Comparison of ENCODE assay signal across 23 mouse cellular contexts in the genomic region with DNA sequence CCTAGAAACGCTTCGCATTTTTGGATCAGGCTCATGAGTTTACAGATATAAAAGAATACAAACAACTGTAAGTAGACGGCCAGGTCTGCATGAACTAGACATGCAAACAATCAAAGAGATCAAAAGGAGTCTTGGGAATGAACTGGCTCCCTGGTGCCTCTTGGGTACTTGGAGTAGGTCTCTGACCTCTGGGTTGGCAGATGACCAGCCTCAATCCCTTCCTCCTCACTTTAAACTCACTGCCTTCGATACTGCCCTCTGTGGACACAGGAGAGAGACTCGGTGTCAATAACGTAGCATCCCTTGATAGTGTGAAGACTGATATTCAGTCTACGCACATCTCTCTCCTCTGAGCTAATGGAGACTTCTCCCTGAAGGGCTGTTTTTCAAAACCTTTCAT. TPM values are rescaled to one million over a fixed set of nuclear protein-coding genes. Genes with fewer than 3 reads are reported as not detected.
DNase-seq lines count a peak whose midpoint lies in the region; ATAC-seq lines count a peak whose summit lies in the region.
"Had no signal": no experiment of that assay in that cellular context is flagged by ENCODE, and none has a peak within 500 bp of the region (broad histone marks: within the 10 kb centered on the region; RNA-seq: fewer than 3 reads in every experiment).

No protein-coding gene starts in this region.

- no peaks in the 10 kb centered on the region for H3K9me3 ChIP-seq in kidney, embryonic 15.5 days (replicated peaks)
- H3K9me3 ChIP-seq: embryonic facial prominence, embryonic 12.5 days; embryonic facial prominence, embryonic 15.5 days; hindbrain, embryonic 12.5 days had no signal

- H3K4me1 ChIP-seq in kidney, embryonic 15.5 days: peaks cover 3% of the 10 kb centered on the region; the same call in 1 of the 2 replicates
- H3K4me1 ChIP-seq: embryonic facial prominence, embryonic 12.5 days; embryonic facial prominence, embryonic 15.5 days; hindbrain, embryonic 12.5 days had no signal

- no peak for ATAC-seq in kidney, embryonic 15.5 days (replicated peaks; ENCODE audit: low FRiP score)
- ATAC-seq in CD4-positive, CD25-positive, alpha-beta regulatory T cell, adult 4 months: no peak
- ATAC-seq: forebrain, embryonic 14.5 days; forebrain, postnatal 0 days had no signal

- no peaks in the 10 kb centered on the region for H3K27me3 ChIP-seq in kidney, embryonic 15.5 days
- H3K27me3 ChIP-seq: embryonic facial prominence, embryonic 12.5 days; embryonic facial prominence, embryonic 15.5 days; hindbrain, embryonic 12.5 days had no signal

- WGBS in kidney, embryonic 15.5 days: 73% methylated on average over 7 of the region's 7 CpGs

- no peak overlapping the region for H3K9ac ChIP-seq in kidney, embryonic 15.5 days
- H3K9ac ChIP-seq: embryonic facial prominence, embryonic 12.5 days; embryonic facial prominence, embryonic 15.5 days; forebrain, postnatal 0 days; hindbrain, embryonic 12.5 days had no signal

- DNase-seq in kidney, adult 18-20 months: peak; percentile 29
- no peak for DNase-seq in kidney, postnatal 10 days
- peak; percentile 62 for DNase-seq in kidney, adult 9 months
- DNase-seq in kidney, postnatal 14 days: peak; percentile 22
- peak; percentile 53 to 60 for DNase-seq in kidney, postnatal 36 days
- DNase-seq: adrenal gland, adult 2 months; adrenal gland, postnatal 14 days; B cell, adult 2 months; cerebellum, adult 11 months; cerebellum, adult 2 months; cerebellum, adult 9-11 months; cerebellum, postnatal 25 days; forebrain, postnatal 0 days; gastrocnemius, adult 2 months; gastrocnemius, postnatal 14 days; heart, adult 11 months had no signal

- H3K27ac ChIP-seq in kidney, embryonic 15.5 days: no peak overlapping the region
- H3K27ac ChIP-seq: embryonic facial prominence, embryonic 12.5 days; embryonic facial prominence, embryonic 15.5 days; gastrocnemius, adult 2 months; hindbrain, embryonic 12.5 days had no signal

- H3K36me3 ChIP-seq in kidney, embryonic 15.5 days: no peaks in the 10 kb centered on the region
- H3K36me3 ChIP-seq: embryonic facial prominence, embryonic 12.5 days; embryonic facial prominence, embryonic 15.5 days; hindbrain, embryonic 12.5 days had no signal

- H3K4me3 ChIP-seq in kidney, embryonic 15.5 days (replicated peaks): no peak overlapping the region
- H3K4me3 ChIP-seq: embryonic facial prominence, embryonic 12.5 days; embryonic facial prominence, embryonic 15.5 days; gastrocnemius, adult 2 months; hindbrain, embryonic 12.5 days had no signal

- no peak overlapping the region for H3K4me2 ChIP-seq in kidney, embryonic 15.5 days
- H3K4me2 ChIP-seq: embryonic facial prominence, embryonic 12.5 days; embryonic facial prominence, embryonic 15.5 days; heart, embryonic 11.5 days; hindbrain, embryonic 12.5 days had no signal

RNA-seq across cellular contexts. Expression of a gene that starts 35.4 kb away (rescaled TPM):
- polyA plus RNA-seq in kidney, embryonic 15.5 days (2015; fragmentation: Nextera tagmentation; extraction: Ambion mirVana): 77.8 and 84.1 TPM in 2 replicates
- 1 to 10 TPM in 1 of 2 experiments, under 1 TPM in 1; 0.62 to 1.1 TPM for polyA plus RNA-seq in CD4-positive, CD25-positive, alpha-beta regulatory T cell, adult 4 months (2017; shearing (Covaris generic))

RNA-seq across cellular contexts. Expression of a gene that starts 37.9 kb away (rescaled TPM):
- polyA plus RNA-seq in kidney, embryonic 15.5 days (2015; fragmentation: Nextera tagmentation; extraction: Ambion mirVana): 10.2 and 11.7 TPM in 2 replicates
- 1 to 10 TPM in 1 of 2 experiments, under 1 TPM in 1; 0.74 to 1.8 TPM for polyA plus RNA-seq in CD4-positive, CD25-positive, alpha-beta regulatory T cell, adult 4 months (2017; shearing (Covaris generic))

Comparison
In these comparisons a context has a peak if more than half of its experiments do, and no peak if none do; other contexts are left out.
1. RNA of a gene that starts 35.4 kb away (polyA plus RNA-seq): 77.8 to 84.1 TPM in kidney, embryonic 15.5 days; 0.62 to 1.1 TPM in CD4-positive, CD25-positive, alpha-beta regulatory T cell, adult 4 months; every median in the first group is over 10 times any median in the second.